Mouse (Mus musculus) thymus, adult 2 months (tissue): ENCODE data around the gene Galnt17.

Experiments
- CTCF ChIP-seq: fragments of 200-500 bp; IDR thresholded peaks from 2 replicates; pipeline ENCODE4 v1.5.1; 2012; ENCODE audit warnings: mild to moderate bottlenecking, control low read depth, low read length, moderate library complexity, borderline replicate concordance; ENCODE audit not compliant: control insufficient read depth, poor library complexity, insufficient read depth; ENCODE audit errors: extremely low read depth
- POLR2A ChIP-seq: fragments of 200-500 bp; IDR thresholded peaks from 2 replicates; pipeline ENCODE4 v1.6.1; 2012; ENCODE audit warnings: mild to moderate bottlenecking, low read length, control low read depth, moderate library complexity; ENCODE audit not compliant: control insufficient read depth, poor library complexity, insufficient read depth; ENCODE audit errors: extremely low read depth

DNA sequence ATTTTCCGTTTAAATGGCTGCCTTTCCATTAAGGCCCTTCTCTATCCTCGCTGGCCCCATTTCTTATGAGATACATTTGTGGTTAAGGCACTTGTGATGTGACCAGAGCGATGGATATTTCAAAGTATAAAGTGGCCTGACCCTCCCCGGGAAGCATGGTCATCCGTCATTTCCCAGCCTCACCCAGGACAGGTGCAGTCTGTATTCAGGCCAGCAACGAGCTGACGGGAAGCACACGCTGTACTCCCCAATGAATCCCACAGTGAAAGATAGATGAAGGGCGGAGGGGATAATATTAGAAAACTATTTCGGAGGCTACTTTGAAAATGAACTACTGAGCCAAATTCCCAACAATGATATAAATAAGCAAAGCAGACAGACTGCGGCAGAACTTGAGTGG is 44.2 kb downstream of the Galnt17 start:
- TF ChIP-seq CTCF (no peak), POLR2A (no peak)
